Mouse (Mus musculus) hindbrain, embryonic 13.5 days (tissue): Measurements from ENCODE around the gene Spon1. TPM values are rescaled to one million over a fixed set of nuclear protein-coding genes. Genes with fewer than 3 reads are reported as not detected.

Experiments used
- ATAC-seq: fragments of 200-750 bp; cut with Nextera tagmentation; 2 replicates; pipeline ENCODE4 v1.8.0; 2017; ENCODE audit warnings: moderate TSS enrichment; ENCODE audit not compliant: low FRiP score
- H3K27ac ChIP-seq: fragments of 300-500 bp; sonication (generic); 2 replicates; pipeline ENCODE4 v1.5.1; 2015; ENCODE audit warnings: inconsistent platforms, mild to moderate bottlenecking, moderate library complexity
- H3K27me3 ChIP-seq: fragments of 300-500 bp; sonication (generic); 2 replicates; pipeline ENCODE4 v1.6.1; 2015; ENCODE audit warnings: mild to moderate bottlenecking, inconsistent platforms
- H3K36me3 ChIP-seq: fragments of 300-500 bp; sonication (generic); 2 replicates; pipeline ENCODE4 v1.6.1; 2015; ENCODE audit warnings: mild to moderate bottlenecking, inconsistent platforms
- H3K4me1 ChIP-seq: fragments of 300-500 bp; sonication (generic); replicated peaks from 2 replicates; pipeline ENCODE4 v1.6.1; 2015; ENCODE audit warnings: inconsistent platforms
- H3K4me2 ChIP-seq: fragments of 300-500 bp; sonication (generic); 2 replicates; pipeline ENCODE4 v1.6.1; 2015; ENCODE audit warnings: inconsistent platforms, mild to moderate bottlenecking, moderate library complexity
- H3K4me3 ChIP-seq: fragments of 300-500 bp; sonication (generic); 2 replicates; pipeline ENCODE4 v1.5.1; 2015; ENCODE audit warnings: mild to moderate bottlenecking, inconsistent platforms
- H3K9ac ChIP-seq: fragments of 300-500 bp; sonication (generic); 2 replicates; pipeline ENCODE4 v1.6.1; 2015; ENCODE audit warnings: mild to moderate bottlenecking, inconsistent platforms
- H3K9me3 ChIP-seq: fragments of 300-500 bp; sonication (generic); 2 replicates; pipeline ENCODE4 v1.6.1; 2016; ENCODE audit warnings: inconsistent platforms
- WGBS: fragments of 180-500 bp; shearing (Covaris S2); methylation state at CpG from one replicate; pipeline ENCODE4 v1.1.7; 2015; 5-methylcytosine and 5-hydroxymethylcytosine counted together
- polyA plus RNA-seq: library from polyadenylated mRNA; unstranded; fragments of >200 nt; fragmentation: Nextera tagmentation; extraction: Ambion mirVana; gene quantifications from 2 replicates; pipeline ENCODE4 v1.2.1, GENCODE M21; 2015

The Spon1 gene
- polyA plus RNA-seq, 1 experiment from 2014 or later = 82.8 TPM

DNA sequence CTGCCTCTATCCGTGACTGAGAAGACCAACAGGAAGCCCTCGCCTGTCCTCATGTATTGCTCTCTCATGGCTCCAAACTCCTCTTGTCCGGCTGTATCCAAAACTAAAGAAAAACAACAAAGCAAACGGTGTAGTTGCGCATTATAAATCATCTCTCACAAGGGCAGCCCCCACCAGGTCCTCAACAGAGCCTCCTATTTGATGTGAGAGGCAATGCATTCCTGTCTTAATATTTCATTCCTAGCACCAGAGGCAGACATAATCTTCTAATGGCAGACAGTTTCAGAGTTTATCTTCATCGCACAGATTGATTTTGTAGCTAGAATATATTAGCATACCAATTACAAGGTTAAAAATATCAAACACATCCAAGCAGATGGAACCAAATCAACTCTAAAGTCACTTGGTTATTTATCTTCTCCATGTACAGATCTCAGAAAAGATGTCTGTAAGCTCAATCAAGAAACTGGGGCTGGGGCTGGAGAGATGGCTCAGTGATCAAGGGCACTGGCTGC lies 293.2 kb downstream of the Spon1 start:
- Histone ChIP-seq H3K36me3 (no peaks in the 10 kb centered on the region), H3K4me2 (no peak overlapping the region), H3K4me1 (peaks cover 10% of the 10 kb centered on the region; the same call in 1 of the 2 replicates), H3K9me3 (no peaks in the 10 kb centered on the region), H3K4me3 (no peak overlapping the region), H3K27ac (0 out of 2 replicates have a peak overlapping the region, but pooled peaks have one; percentile 36), H3K9ac (no peak overlapping the region), H3K27me3 (no peaks in the 10 kb centered on the region)
- no peak for ATAC-seq
- WGBS = 75% methylated on average over 6 of the region's 6 CpGs

DNA sequence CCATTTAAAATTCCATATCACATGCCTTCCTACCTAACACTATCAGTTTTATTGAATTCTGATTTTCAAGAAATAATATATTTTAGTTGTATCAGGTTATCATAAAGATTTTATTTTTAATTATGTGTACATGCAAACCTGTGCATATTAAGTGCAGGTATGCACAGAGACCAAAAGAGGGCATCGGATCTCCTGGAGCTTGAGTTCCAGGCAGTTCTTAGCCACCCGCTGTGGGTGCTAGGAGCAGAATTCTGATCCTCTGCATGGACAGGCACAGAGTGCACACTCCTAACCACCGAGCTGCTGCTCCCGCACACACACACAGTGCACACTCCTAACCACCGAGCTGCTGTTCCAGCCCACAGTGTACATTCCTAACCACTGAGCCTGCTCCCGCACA lies 294.6 kb downstream of the Spon1 start:
- peaks cover 12% of the 10 kb centered on the region for H3K4me1 ChIP-seq
- no peak overlapping the region for H3K9ac ChIP-seq
- no peaks in the 10 kb centered on the region for H3K36me3 ChIP-seq
- no peaks in the 10 kb centered on the region for H3K9me3 ChIP-seq
- ATAC-seq = no peak
- H3K27ac ChIP-seq = no peak overlapping the region
- no peaks in the 10 kb centered on the region for H3K27me3 ChIP-seq
- WGBS = 96% methylated on average over 6 of the region's 6 CpGs
- no peak overlapping the region for H3K4me3 ChIP-seq
- no peak overlapping the region for H3K4me2 ChIP-seq

DNA sequence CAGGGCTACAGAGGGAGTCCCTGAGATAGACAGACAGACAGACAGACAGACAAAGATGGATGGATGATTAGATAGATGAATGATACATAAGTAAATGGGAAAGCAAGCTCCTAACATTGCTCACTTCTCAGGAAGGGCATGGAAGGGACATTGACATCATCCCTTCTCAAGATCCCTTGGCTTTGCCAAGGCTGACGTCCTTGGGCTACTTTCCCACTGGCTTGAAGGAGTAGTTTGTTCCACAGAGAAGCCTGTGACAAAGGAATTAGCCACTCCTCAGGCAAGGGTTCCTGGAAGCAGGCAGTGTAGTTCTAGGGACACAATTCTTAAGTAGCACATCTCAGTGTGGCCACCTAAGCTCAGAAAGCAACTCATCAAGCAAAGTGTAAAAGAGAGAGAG lies 296.7 kb downstream of the Spon1 start:
- Histone ChIP-seq H3K4me1 (peaks cover 19% of the 10 kb centered on the region), H3K27ac (no peak overlapping the region), H3K9ac (no peak overlapping the region), H3K4me2 (no peak overlapping the region), H3K4me3 (no peak overlapping the region), H3K9me3 (no peaks in the 10 kb centered on the region), H3K36me3 (no peaks in the 10 kb centered on the region), H3K27me3 (no peaks in the 10 kb centered on the region)
- no peak for ATAC-seq
- 83% methylated on average over 1 of the region's 1 CpGs for WGBS

DNA sequence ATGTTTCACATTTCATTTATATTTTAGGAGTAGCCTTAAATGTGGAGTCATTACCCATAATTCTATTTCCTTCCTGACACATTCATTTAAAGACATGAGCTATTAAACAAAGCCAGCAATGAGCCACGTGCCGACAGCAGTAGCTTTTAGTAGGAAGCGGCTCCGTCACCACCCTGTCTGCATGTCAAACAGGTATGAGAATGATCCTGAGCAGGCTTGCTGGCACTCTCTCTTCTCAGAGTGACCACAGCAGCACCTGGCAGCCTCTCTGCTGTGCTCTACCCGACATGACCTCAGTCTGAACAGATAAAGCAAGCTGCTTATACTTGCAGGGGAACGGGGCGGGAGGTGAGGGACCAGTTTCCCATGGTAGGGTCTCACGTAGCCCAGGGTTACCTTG lies 297.7 kb downstream of the Spon1 start:
- Histone ChIP-seq H3K4me3 (no peak overlapping the region), H3K9ac (no peak overlapping the region), H3K27me3 (no peaks in the 10 kb centered on the region), H3K4me2 (no peak overlapping the region), H3K36me3 (no peaks in the 10 kb centered on the region), H3K9me3 (no peaks in the 10 kb centered on the region), H3K27ac (no peak overlapping the region), H3K4me1 (peaks cover 19% of the 10 kb centered on the region)
- no peak for ATAC-seq
- 76% methylated on average over 8 of the region's 8 CpGs for WGBS

DNA sequence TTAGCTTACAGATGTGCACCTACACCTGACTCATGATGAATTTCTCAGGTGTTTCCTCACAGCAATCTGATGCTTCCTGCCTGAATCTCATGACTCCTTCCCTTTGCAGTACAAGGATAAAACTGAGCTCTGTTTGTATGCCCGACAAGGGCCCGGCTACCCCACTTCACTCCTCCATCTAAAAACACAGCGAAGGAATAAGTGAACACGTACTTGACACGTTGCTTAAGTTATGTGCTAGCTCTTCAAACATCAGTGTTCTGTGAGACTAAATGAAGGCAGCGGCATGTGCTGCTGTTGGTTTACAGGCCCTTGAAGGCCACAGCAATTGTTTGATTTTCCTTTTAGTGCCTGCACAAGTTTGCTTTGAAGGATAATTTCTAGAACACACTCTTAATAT lies 298.2 kb downstream of the Spon1 start:
- Histone ChIP-seq H3K4me1 (peaks cover 19% of the 10 kb centered on the region), H3K9ac (no peak overlapping the region), H3K9me3 (no peaks in the 10 kb centered on the region), H3K36me3 (no peaks in the 10 kb centered on the region), H3K4me3 (no peak overlapping the region), H3K4me2 (no peak overlapping the region), H3K27ac (no peak overlapping the region), H3K27me3 (no peaks in the 10 kb centered on the region)
- WGBS = 91% methylated on average over 6 of the region's 6 CpGs
- ATAC-seq = no peak

DNA sequence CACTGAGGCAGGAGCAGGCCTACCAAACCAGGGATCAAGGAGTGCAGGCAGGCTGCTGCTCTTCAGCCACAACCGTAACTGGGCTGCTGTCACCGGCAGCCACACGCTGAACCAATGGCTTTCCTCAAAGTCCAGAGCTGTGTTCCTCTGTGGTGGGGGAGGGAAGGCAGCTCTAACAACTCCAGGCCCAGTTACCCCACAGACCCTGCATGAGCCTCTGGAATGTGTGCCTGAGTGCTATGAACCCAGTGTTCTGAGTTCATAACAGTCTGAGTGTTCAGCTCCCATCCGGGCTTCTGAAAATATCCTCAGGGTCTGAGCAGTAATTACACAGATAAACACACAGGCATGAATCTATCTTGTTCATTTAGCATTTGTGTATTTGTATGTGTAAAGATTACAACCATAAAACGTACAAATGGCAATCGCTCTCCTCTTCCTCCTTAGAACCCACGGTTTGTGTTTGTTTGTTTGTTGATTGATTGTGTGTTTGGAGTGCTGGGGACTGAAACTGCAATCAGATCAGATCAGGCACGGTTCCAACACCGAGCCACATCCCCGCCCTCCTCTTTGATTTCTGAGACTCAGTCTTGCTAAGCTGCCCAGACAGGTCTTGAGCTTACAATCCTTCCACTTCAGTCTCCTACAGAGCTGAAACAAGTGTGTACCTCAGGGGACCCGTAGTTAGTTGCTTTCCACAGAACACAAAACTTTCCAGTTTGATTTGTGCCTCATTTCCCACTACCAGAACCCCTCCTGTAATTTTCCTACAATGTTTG lies 299.8 kb downstream of the Spon1 start:
- peaks cover 19% of the 10 kb centered on the region for H3K4me1 ChIP-seq
- H3K36me3 ChIP-seq = no peaks in the 10 kb centered on the region
- ATAC-seq = no peak
- 47% methylated on average over 11 of the region's 11 CpGs for WGBS
- H3K27ac ChIP-seq = no peak overlapping the region
- H3K9ac ChIP-seq = no peak overlapping the region
- no peak overlapping the region for H3K4me2 ChIP-seq
- no peaks in the 10 kb centered on the region for H3K9me3 ChIP-seq
- H3K27me3 ChIP-seq = no peaks in the 10 kb centered on the region
- no peak overlapping the region for H3K4me3 ChIP-seq

DNA sequence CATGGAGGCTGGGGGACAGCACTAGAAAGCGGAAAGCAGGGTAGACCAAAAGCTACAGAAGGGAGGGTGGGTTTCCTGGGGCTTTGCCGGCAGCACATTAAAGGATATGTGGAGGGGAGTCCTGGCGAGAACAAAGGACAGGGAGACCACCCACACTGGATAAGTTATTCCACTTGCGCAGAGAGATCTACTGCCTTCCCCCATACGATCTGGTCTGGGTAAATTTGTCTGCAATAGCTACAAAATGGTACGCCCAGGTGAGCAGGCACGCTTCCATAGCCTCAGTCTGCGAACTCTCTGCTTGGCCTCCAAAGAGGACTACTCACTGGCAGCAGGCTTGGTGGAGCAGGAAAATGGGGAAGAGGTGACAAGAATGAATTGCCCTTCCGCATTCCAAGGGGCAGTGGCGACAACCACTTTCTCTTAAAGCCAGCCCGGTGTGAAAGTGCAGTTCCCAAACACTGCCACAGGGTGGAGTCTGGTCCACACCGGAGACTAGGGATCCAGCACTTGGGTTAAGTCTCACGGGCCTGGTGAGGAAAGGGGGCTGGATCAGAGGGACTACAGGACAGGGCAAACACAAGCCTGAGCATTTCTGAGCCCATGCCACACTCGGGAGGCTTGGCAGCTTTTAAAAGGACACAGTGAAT lies 300.9 kb downstream of the Spon1 start:
- Histone ChIP-seq H3K27ac (no peak overlapping the region), H3K4me2 (peak overlapping the region; percentile 58), H3K4me1 (peaks cover 23% of the 10 kb centered on the region), H3K9ac (peak overlapping the region; percentile 59), H3K27me3 (no peaks in the 10 kb centered on the region), H3K36me3 (no peaks in the 10 kb centered on the region), H3K4me3 (peak overlapping the region; percentile 28), H3K9me3 (no peaks in the 10 kb centered on the region)
- peak; percentile 77 for ATAC-seq
- WGBS = 6% methylated on average over 14 of the region's 14 CpGs

DNA sequence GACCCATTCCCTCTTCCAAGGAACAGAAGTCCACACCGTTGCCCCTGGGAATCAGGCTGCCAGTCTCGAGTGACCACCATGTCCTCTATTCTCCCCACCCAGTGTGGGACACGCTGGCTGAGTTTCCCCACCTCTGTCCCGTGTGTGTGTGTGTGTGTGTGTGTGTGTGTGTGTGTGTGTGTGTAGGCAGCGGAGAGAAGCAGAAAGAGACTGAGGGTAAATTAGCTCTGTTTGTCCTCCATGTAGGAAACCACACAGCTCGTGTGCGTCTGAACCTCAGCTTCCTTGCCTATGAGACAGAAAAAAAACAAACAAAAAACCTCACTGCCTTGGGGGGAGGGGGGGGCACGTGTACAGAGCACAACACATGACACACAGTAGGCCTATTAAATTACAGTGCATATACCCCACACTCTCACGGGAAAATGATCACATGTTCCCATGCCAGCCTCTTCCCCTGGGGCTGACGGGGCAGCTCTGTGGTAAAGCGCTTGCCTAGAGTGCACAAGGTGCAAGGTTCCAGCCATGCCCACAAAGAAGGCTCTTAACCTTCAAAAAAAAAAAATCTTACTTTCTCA lies 303.2 kb downstream of the Spon1 start:
- 79% methylated on average over 11 of the region's 11 CpGs for WGBS
- no peak overlapping the region for H3K4me2 ChIP-seq
- H3K27me3 ChIP-seq = no peaks in the 10 kb centered on the region

DNA sequence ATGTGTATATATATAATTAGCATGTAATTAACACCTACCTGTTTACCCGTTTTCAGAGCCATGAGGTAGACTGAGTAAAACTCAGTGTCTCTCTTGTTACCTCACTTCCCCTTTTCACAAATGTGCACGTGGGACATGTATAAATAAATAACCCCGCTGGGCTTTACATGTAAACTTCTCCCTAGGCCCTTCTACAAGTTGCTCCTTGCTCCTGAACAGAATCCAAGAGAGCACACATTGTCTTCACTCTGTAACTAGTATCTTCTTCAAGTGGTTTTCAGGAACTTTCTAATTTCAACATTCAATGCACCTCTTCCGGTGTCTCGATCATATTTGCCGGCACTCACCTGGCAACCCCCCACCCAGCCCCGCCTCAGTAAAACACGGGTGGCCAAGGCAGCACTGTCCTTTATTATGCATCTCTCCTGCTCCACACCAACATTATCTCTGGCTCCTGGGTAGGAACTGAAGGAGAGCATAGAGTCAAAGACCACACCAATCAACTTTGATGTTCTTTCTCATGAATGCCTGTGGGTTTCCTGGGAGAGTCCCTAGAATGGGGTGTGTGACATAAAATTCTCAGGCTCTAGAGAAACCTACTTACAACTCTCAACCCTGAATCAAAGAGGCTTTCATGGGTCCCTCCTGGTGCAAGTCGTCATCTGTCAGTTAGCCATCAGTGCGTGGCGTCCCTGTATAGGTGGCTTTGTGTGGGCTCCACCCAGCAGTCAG lies 304.1 kb downstream of the Spon1 start:
- H3K9me3 ChIP-seq = no peaks in the 10 kb centered on the region
- WGBS = 83% methylated on average over 11 of the region's 11 CpGs

More for the DNA sequence above, 303.2 kb downstream of the Spon1 start:
- H3K36me3 ChIP-seq = no peaks in the 10 kb centered on the region
- H3K4me1 ChIP-seq = peaks cover 30% of the 10 kb centered on the region
- H3K9me3 ChIP-seq = no peaks in the 10 kb centered on the region
- no peak overlapping the region for H3K4me3 ChIP-seq
- no peak overlapping the region for H3K9ac ChIP-seq
- no peak for ATAC-seq
- H3K27ac ChIP-seq = no peak overlapping the region

DNA sequence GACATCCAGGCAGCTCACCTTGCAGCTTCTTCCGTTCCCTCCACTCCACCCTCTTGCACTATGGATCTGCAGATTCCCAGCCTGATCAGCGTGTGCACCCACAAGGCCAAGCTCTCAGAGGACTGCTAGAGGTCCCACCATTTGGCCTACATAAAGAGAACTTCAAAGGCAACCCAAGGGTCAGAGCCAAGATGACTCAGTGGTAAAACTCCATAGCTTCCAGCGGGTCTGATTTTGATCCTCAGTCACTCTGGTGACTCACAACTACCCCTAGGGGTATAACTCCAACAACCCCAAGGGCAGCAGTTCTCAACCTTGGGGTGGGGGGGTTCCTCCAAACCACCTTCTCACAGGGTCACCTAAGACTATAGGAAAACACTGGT lies 304.7 kb downstream of the Spon1 start:
- Histone ChIP-seq H3K4me3 (no peak overlapping the region), H3K36me3 (no peaks in the 10 kb centered on the region), H3K4me2 (no peak overlapping the region), H3K9ac (no peak overlapping the region), H3K27ac (no peak overlapping the region), H3K27me3 (no peaks in the 10 kb centered on the region), H3K4me1 (peaks cover 28% of the 10 kb centered on the region), H3K9me3 (no peaks in the 10 kb centered on the region)
- no peak for ATAC-seq
- WGBS = 92% methylated on average over 3 of the region's 3 CpGs

More for the DNA sequence above, 304.1 kb downstream of the Spon1 start:
- Histone ChIP-seq H3K36me3 (no peaks in the 10 kb centered on the region), H3K4me3 (no peak overlapping the region), H3K9ac (no peak overlapping the region), H3K4me1 (peaks cover 30% of the 10 kb centered on the region), H3K4me2 (no peak overlapping the region), H3K27me3 (no peaks in the 10 kb centered on the region), H3K27ac (no peak overlapping the region)
- ATAC-seq = no peak

DNA sequence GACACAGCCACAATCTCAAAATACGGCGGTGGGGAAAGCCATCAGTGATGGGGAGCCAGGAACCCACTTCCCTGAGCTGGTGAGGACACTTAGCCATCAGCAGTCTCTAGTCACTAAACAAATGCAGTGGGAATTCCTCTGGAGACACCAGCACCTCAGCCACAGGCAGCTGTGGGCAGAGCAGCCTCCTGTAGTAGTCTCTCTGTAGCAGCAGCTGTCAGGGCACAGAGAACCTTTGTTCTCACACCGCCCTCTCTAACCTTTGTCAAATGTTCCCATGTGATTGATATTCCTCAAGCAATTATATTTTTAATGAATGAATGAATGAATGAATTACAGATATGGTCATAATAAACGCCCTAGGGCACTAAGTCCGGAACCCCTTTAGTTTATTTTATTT lies 305.6 kb downstream of the Spon1 start:
- WGBS = 67% methylated on average over 5 of the region's 5 CpGs
- H3K36me3 ChIP-seq = no peaks in the 10 kb centered on the region
- H3K9ac ChIP-seq = no peak overlapping the region
- no peak overlapping the region for H3K4me2 ChIP-seq
- no peak for ATAC-seq
- no peak overlapping the region for H3K27ac ChIP-seq
- H3K9me3 ChIP-seq = no peaks in the 10 kb centered on the region
- H3K4me1 ChIP-seq = peaks cover 19% of the 10 kb centered on the region
- no peaks in the 10 kb centered on the region for H3K27me3 ChIP-seq
- H3K4me3 ChIP-seq = no peak overlapping the region
